Mouse (Mus musculus) limb, embryonic 14.5 days (tissue): ENCODE data around the gene Ckm. TPM values are rescaled to one million over a fixed set of nuclear protein-coding genes. Genes with fewer than 3 reads are reported as not detected.

Experiments
- ATAC-seq: fragments of 200-750 bp; cut with Nextera tagmentation; 2 replicates; pipeline ENCODE4 v1.8.0; 2017; ENCODE audit warnings: low read depth, moderate number of reproducible peaks, moderate TSS enrichment; ENCODE audit not compliant: low FRiP score
- DNase-seq: peaks from one replicate; pipeline ENCODE4 v3.0.0-alpha.2; 2015; ENCODE audit warnings: low spot score
- H3K27ac ChIP-seq: fragments of 300-500 bp; sonication (generic); replicated peaks from 2 replicates; pipeline ENCODE4 v1.5.1; 2014; ENCODE audit warnings: low read depth, mild to moderate bottlenecking, low read length, moderate library complexity, mixed read lengths
- H3K27me3 ChIP-seq: fragments of 300-500 bp; sonication (generic); 2 replicates; pipeline ENCODE4 v1.6.1; 2014; ENCODE audit warnings: low read length, mixed read lengths; ENCODE audit not compliant: control insufficient read depth, insufficient read depth
- H3K36me3 ChIP-seq: fragments of 300-500 bp; sonication (generic); 2 replicates; pipeline ENCODE4 v1.6.1; 2014; ENCODE audit warnings: mild to moderate bottlenecking, low read length, moderate library complexity, mixed read lengths; ENCODE audit not compliant: control insufficient read depth, insufficient read depth
- H3K4me1 ChIP-seq: fragments of 300-500 bp; sonication (generic); 2 replicates; pipeline ENCODE4 v1.6.1; 2014; ENCODE audit warnings: antibody characterized with exemption, low read length, mixed read lengths; ENCODE audit not compliant: control insufficient read depth, insufficient read depth
- H3K4me2 ChIP-seq: fragments of 300-500 bp; sonication (generic); replicated peaks from 2 replicates; pipeline ENCODE4 v1.6.1; 2014; ENCODE audit warnings: low read depth, mild to moderate bottlenecking, low read length, moderate library complexity; ENCODE audit not compliant: severe bottlenecking
- H3K4me3 ChIP-seq: fragments of 300-500 bp; sonication (generic); replicated peaks from 2 replicates; pipeline ENCODE4 v1.5.1; 2014; ENCODE audit warnings: low read length
- H3K9ac ChIP-seq: fragments of 300-500 bp; sonication (generic); 2 replicates; pipeline ENCODE4 v1.6.1; 2014; ENCODE audit warnings: mild to moderate bottlenecking, low read depth, low read length, moderate library complexity; ENCODE audit not compliant: severe bottlenecking
- H3K9me3 ChIP-seq: fragments of 300-500 bp; sonication (generic); 2 replicates; pipeline ENCODE4 v1.6.1; 2016; ENCODE audit warnings: low read length; ENCODE audit not compliant: control insufficient read depth
- POLR2A ChIP-seq: fragments of 200-500 bp; IDR thresholded peaks from 2 replicates; pipeline ENCODE4 v1.8.0; 2012; ENCODE audit warnings: inconsistent platforms, mild to moderate bottlenecking, moderate library complexity, borderline replicate concordance; ENCODE audit not compliant: insufficient read depth, insufficient read length; ENCODE audit errors: extremely low read depth
- WGBS: fragments of 180-500 bp; shearing (Covaris S2); extraction: QIAGEN DNeasy Blood & Tissue Kit; methylation state at CpG from one replicate; pipeline ENCODE4 v1.1.7; 2014; 5-methylcytosine and 5-hydroxymethylcytosine counted together
- polyA plus RNA-seq, 2 experiments: library from polyadenylated mRNA; depleted of rRNA in 1 of 2; stranded (reverse) in 1 of 2; unstranded in 1 of 2; fragments of >200 nt; fragmentation: Nextera tagmentation in 1 of 2; extraction: Ambion mirVana in 1 of 2; gene quantifications; 2 replicates each; pipeline versions ENCODE4 v1.2.1 to v1.2.3; 2012 to 2014

The Ckm gene
- polyA plus RNA-seq, 2 experiments = 91.5 to 125 TPM

DNA sequence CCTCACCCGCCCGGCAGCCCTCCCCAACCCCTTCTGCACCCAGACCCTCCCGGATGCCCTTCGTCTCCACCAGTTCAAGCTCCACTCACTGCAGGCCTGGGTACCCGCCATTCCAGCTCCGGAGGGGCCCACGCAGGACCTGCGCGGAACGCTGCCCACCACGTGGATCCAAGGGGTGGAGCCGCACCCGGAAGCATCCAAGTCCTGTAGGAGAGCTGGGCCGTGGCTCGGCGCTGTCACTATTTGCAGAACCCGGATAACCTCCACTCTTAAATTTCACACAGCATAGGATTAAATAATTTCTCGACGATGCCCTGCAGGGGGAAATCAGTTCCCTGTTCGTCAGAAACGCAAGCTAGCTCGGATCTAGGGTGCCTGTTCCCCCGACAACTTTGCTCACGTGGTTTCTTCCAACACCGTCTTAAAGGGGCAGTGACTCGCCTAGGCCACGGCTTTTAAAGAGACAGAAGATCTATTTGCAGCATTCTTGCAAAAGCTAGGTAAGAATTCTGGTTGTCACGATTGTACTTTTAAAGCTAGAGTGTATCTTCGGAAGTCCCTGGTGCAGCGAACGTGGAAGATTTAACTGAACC is 45.2 kb upstream of the Ckm start, which contains the start of the genes Cd3eap and Ppp1r13l:
Gene Cd3eap (minus strand): TSS at position 185 of the 593 bp plus-strand sequence.
Gene Ppp1r13l (plus strand): TSS at position 451 of the 593 bp plus-strand sequence.
- under 1% methylated on average over 31 of the region's 31 CpGs for WGBS
- ATAC-seq = peak; percentile 80

GRCm38 (mm10) chr7:19359892-19360641 is 44.5 kb upstream of the Ckm start:
- TF ChIP-seq POLR2A = no peak
- Histone ChIP-seq H3K9ac (peak overlapping the region; percentile 66), H3K27ac (peak overlapping the region; percentile 40), H3K27me3 (no peaks in the 10 kb centered on the region), H3K4me1 (peaks cover 12% of the 10 kb centered on the region), H3K9me3 (no peaks in the 10 kb centered on the region), H3K4me2 (peak overlapping the region; percentile 97), H3K36me3 (peaks cover 26% of the 10 kb centered on the region), H3K4me3 (peak overlapping the region; percentile 66)
- peak; percentile 89 for DNase-seq
- peak; percentile 75 for ATAC-seq
- WGBS = under 1% methylated on average over 44 of the region's 45 CpGs

More for the DNA sequence above, 45.2 kb upstream of the Ckm start, which contains the start of the genes Cd3eap and Ppp1r13l:
- TF ChIP-seq POLR2A = 0 out of 2 replicates have a peak, but pooled peaks have one; percentile 60
- peak within 1 kb of the TSS; percentile 66 for H3K4me3 ChIP-seq
- peak within 1 kb of the TSS; percentile 97 for H3K4me2 ChIP-seq
- no peaks in the 10 kb centered on the region for H3K27me3 ChIP-seq
- peaks cover 12% of the 10 kb centered on the region for H3K4me1 ChIP-seq
- no peaks in the 10 kb centered on the region for H3K9me3 ChIP-seq
- H3K36me3 ChIP-seq = peaks cover 33% of the 10 kb centered on the region
- H3K9ac ChIP-seq = peak within 1 kb of the TSS; percentile 66
- DNase-seq = peak; percentile 82
- peak within 1 kb of the TSS; percentile 40 for H3K27ac ChIP-seq

DNA sequence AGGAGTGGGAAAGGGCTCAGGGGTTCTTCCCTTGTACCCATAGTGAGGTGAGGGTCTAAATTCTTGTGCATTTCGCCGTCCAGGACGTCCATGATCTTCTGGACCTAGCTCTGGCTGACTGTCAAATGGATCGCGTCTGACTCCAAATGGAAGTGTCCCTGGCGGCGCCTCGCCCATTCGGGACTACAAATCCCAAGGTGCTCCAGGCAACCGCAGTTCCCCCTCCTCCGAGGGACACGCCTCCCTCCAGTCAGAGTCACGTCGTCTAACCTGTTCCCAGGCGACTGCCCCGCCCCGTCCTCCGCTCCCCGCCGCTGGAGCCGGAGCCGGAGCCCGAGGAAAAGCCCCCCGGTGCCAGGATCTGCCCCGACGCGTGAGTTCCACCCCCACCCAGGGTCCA is 43.6 kb upstream of the Ckm start:
- WGBS = under 1% methylated on average over 27 of the region's 27 CpGs
- no peaks in the 10 kb centered on the region for H3K9me3 ChIP-seq
- peaks cover 20% of the 10 kb centered on the region for H3K36me3 ChIP-seq
- H3K27me3 ChIP-seq = no peaks in the 10 kb centered on the region
- no peak overlapping the region for H3K27ac ChIP-seq
- H3K4me1 ChIP-seq = peaks cover 12% of the 10 kb centered on the region
- peak overlapping the region; percentile 66 for H3K4me3 ChIP-seq
- peak overlapping the region; percentile 52 for H3K9ac ChIP-seq
- ATAC-seq (peak; percentile 62), DNase-seq (peak; percentile 87)
- TF ChIP-seq POLR2A = no peak
- peak overlapping the region; percentile 97 for H3K4me2 ChIP-seq

- peaks cover 12% of the 10 kb centered on the region for H3K4me1 ChIP-seq
- H3K9ac ChIP-seq = peak overlapping the region; percentile 52
- H3K36me3 ChIP-seq = peaks cover 14% of the 10 kb centered on the region; the same call in 1 of the 2 replicates
- no peaks in the 10 kb centered on the region for H3K9me3 ChIP-seq
- TF ChIP-seq POLR2A = no peak
- ATAC-seq (no peak), DNase-seq (peak; percentile 54)
- H3K27ac ChIP-seq = 0 out of 2 replicates have a peak overlapping the region, but pooled peaks have one; percentile 0
- peak overlapping the region; percentile 97 for H3K4me2 ChIP-seq
- H3K4me3 ChIP-seq = peak overlapping the region; percentile 66
- no peaks in the 10 kb centered on the region for H3K27me3 ChIP-seq
- 12% methylated on average over 16 of the region's 16 CpGs for WGBS
Observed at GRCm38 (mm10) chr7:19361720-19362119, 42.9 kb upstream of the Ckm start.

DNA sequence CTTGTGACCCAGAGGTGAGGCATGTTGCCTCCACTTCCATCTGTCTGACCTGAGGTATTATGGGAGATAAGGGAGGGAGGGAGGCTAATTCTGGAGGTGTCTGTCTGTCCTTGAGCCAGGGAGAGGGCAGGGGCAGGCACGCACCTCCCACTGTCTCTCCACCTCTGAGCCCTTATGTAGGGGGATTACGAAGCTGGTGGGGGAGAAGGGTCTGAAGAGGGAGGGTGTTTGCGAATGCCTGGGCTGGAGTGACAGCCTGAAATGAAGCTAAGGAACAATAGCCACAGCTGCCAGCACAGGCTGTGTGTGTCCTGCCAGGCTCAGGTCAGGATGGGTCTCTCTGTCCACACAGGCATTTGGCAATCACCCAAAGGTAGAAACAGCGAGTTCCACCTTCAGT is 42.3 kb upstream of the Ckm start:
- Histone ChIP-seq H3K4me2 (peak overlapping the region; percentile 97), H3K9ac (no peak overlapping the region), H3K36me3 (peaks cover 9% of the 10 kb centered on the region; the same call in 1 of the 2 replicates), H3K27me3 (no peaks in the 10 kb centered on the region), H3K9me3 (no peaks in the 10 kb centered on the region), H3K27ac (no peak overlapping the region), H3K4me1 (peaks cover 12% of the 10 kb centered on the region), H3K4me3 (peak overlapping the region; percentile 66; the same call in 1 of the 2 replicates)
- TF ChIP-seq POLR2A = no peak
- ATAC-seq = no peak
- WGBS = 46% methylated on average over 4 of the region's 4 CpGs
- DNase-seq = no peak
